Mouse (Mus musculus) heart, embryonic 14.5 days (tissue): ENCODE measurements at regions not wholly inside any gene's neighbourhood (a gene's known extent, or its start where the extent isn't known, plus 50 kb on each side); places are given as distances from the start of the nearest gene placed in this dataset.

Experiments
- ATAC-seq: fragments of 200-750 bp; cut with Nextera tagmentation; 2 replicates; pipeline ENCODE4 v1.8.0; 2017; ENCODE audit warnings: low read depth, moderate TSS enrichment; ENCODE audit not compliant: insufficient number of reproducible peaks, insufficient read depth, low FRiP score
- H3K27ac ChIP-seq, 2 experiments: fragments of 200-500 bp in 1 of 2; fragments of 300-500 bp in 1 of 2; sonication (generic) in 1 of 2; replicated peaks in 1 of 2; 2 replicates each; pipeline ENCODE4 v1.5.1; 2012 to 2014; ENCODE audit warnings: low read depth in 2 of 2, low read length in 2 of 2, control low read depth in 1 of 2, mild to moderate bottlenecking in 1 of 2, mixed read lengths in 1 of 2; ENCODE audit not compliant: control insufficient read depth in 1 of 2, insufficient read depth in 1 of 2
- H3K27me3 ChIP-seq: fragments of 300-500 bp; sonication (generic); 2 replicates; pipeline ENCODE4 v1.6.1; 2014; ENCODE audit warnings: mild to moderate bottlenecking, low read length, control low read depth; ENCODE audit not compliant: control insufficient read depth, insufficient read depth
- H3K36me3 ChIP-seq: fragments of 300-500 bp; sonication (generic); 2 replicates; pipeline ENCODE4 v1.6.1; 2014; ENCODE audit warnings: mild to moderate bottlenecking, control low read depth, low read length, mixed read lengths; ENCODE audit not compliant: control insufficient read depth, insufficient read depth
- H3K4me1 ChIP-seq, 2 experiments: fragments of 200-500 bp in 1 of 2; fragments of 300-500 bp in 1 of 2; sonication (generic) in 1 of 2; 2 replicates each; pipeline ENCODE4 v1.6.1; 2012 to 2014; ENCODE audit warnings: low read length in 2 of 2, control low read depth in 1 of 2, mixed read lengths in 1 of 2; ENCODE audit not compliant: control insufficient read depth in 2 of 2, insufficient read depth in 2 of 2
- H3K4me2 ChIP-seq: fragments of 300-500 bp; sonication (generic); 2 replicates; pipeline ENCODE4 v1.6.1; 2014; ENCODE audit warnings: mild to moderate bottlenecking, low read length
- H3K4me3 ChIP-seq, 2 experiments: fragments of 200-500 bp in 1 of 2; fragments of 300-500 bp in 1 of 2; sonication (generic) in 1 of 2; 2 replicates each; pipeline ENCODE4 v1.5.1; 2012 to 2014; ENCODE audit warnings: low read length in 2 of 2, mild to moderate bottlenecking in 2 of 2, control low read depth in 1 of 2, low read depth in 1 of 2, moderate library complexity in 1 of 2; ENCODE audit not compliant: control insufficient read depth in 1 of 2, insufficient read depth in 1 of 2
- H3K9ac ChIP-seq: fragments of 300-500 bp; sonication (generic); 2 replicates; pipeline ENCODE4 v1.6.1; 2014; ENCODE audit warnings: mild to moderate bottlenecking, low read length
- H3K9me3 ChIP-seq: fragments of 300-500 bp; sonication (generic); 2 replicates; pipeline ENCODE4 v1.6.1; 2016; ENCODE audit warnings: low read length, control low read depth; ENCODE audit not compliant: control insufficient read depth
- WGBS: fragments of 180-500 bp; shearing (Covaris S2); extraction: QIAGEN DNeasy Blood & Tissue Kit; methylation state at CpG from one replicate; pipeline ENCODE4 v1.1.7; 2014; 5-methylcytosine and 5-hydroxymethylcytosine counted together

- peak overlapping the region; percentile 52 to 86 for H3K27ac ChIP-seq
- no peak overlapping the region for H3K4me2 ChIP-seq
- no peaks in the 10 kb centered on the region for H3K36me3 ChIP-seq
- WGBS = 33% methylated on average over 3 of the region's 3 CpGs
- no peak overlapping the region for H3K4me3 ChIP-seq
- H3K9me3 ChIP-seq = no peaks in the 10 kb centered on the region
- no peaks in the 10 kb centered on the region for H3K27me3 ChIP-seq
- H3K9ac ChIP-seq = no peak overlapping the region
- peak; percentile 90 for ATAC-seq
- H3K4me1 ChIP-seq = peaks cover 2 to 7% of the 10 kb centered on the region in 2 experiments; a peak in 1 of 4 replicates
Measured at GRCm38 (mm10) chr13:73170301-73170700, 90.0 kb upstream of the Irx4 start.

- peaks cover 9% of the 10 kb centered on the region for H3K9me3 ChIP-seq
- no peak overlapping the region for H3K27ac ChIP-seq
- H3K27me3 ChIP-seq = no peaks in the 10 kb centered on the region; the same call in 1 of the 2 replicates
- no peak overlapping the region for H3K4me3 ChIP-seq
- H3K36me3 ChIP-seq = no peaks in the 10 kb centered on the region
- H3K9ac ChIP-seq = no peak overlapping the region
- ATAC-seq = no peak
- no peaks in the 10 kb centered on the region for H3K4me1 ChIP-seq
- WGBS = 86% methylated on average over 3 of the region's 3 CpGs
- no peak overlapping the region for H3K4me2 ChIP-seq
Measured at GRCm38 (mm10) chr13:73207931-73208448, 52.3 kb upstream of the Irx4 start.
